Mouse (Mus musculus) embryonic facial prominence, embryonic 12.5 days (tissue): ENCODE data around the gene Draxin. TPM values are rescaled to one million over a fixed set of nuclear protein-coding genes. Genes with fewer than 3 reads are reported as not detected.
"Not testable (repeated sequence)": the region's sequence is repeated elsewhere in the genome, so short reads cannot be mapped to it uniquely, and the experiment has no call there.

ENCODE experiments used
- ATAC-seq: fragments of 200-750 bp; cut with Nextera tagmentation; 2 replicates; pipeline ENCODE4 v1.8.0; 2017; ENCODE audit not compliant: insufficient number of reproducible peaks, insufficient read depth, low FRiP score, low TSS enrichment
- H3K27ac ChIP-seq: fragments of 300-500 bp; sonication (generic); 2 replicates; pipeline ENCODE4 v1.5.1; 2016; ENCODE audit warnings: mild to moderate bottlenecking
- H3K27me3 ChIP-seq: fragments of 300-500 bp; sonication (generic); 2 replicates; pipeline ENCODE4 v1.6.1; 2016; ENCODE audit warnings: mild to moderate bottlenecking, moderate library complexity
- H3K36me3 ChIP-seq: fragments of 300-500 bp; sonication (generic); 2 replicates; pipeline ENCODE4 v1.6.1; 2016; ENCODE audit warnings: mild to moderate bottlenecking
- H3K4me1 ChIP-seq: fragments of 300-500 bp; sonication (generic); 2 replicates; pipeline ENCODE4 v1.6.1; 2016
- H3K4me2 ChIP-seq: fragments of 300-500 bp; sonication (generic); replicated peaks from 2 replicates; pipeline ENCODE4 v1.6.1; 2016; ENCODE audit warnings: mild to moderate bottlenecking, moderate library complexity
- H3K4me3 ChIP-seq: fragments of 300-500 bp; sonication (generic); 2 replicates; pipeline ENCODE4 v1.5.1; 2016; ENCODE audit warnings: mild to moderate bottlenecking
- H3K9ac ChIP-seq: fragments of 300-500 bp; sonication (generic); 2 replicates; pipeline ENCODE4 v1.6.1; 2016; ENCODE audit warnings: mild to moderate bottlenecking, moderate library complexity
- H3K9me3 ChIP-seq: fragments of 300-500 bp; sonication (generic); 2 replicates; pipeline ENCODE4 v1.6.1; 2016; ENCODE audit warnings: mild to moderate bottlenecking, moderate library complexity
- WGBS: fragments of 180-500 bp; shearing (Covaris S2); methylation state at CpG from one replicate; pipeline ENCODE4 v1.1.7; 2016; 5-methylcytosine and 5-hydroxymethylcytosine counted together
- polyA plus RNA-seq: library from polyadenylated mRNA; unstranded; fragments of >200 nt; fragmentation: Nextera tagmentation; extraction: Ambion mirVana; gene quantifications from 2 replicates; pipeline ENCODE4 v1.2.1, GENCODE M21; 2016

Gene Draxin
- polyA plus RNA-seq, 1 experiment from 2014 or later = 1.7 TPM

GRCm38 (mm10) chr4:148128672-148129071 is 1.8 kb downstream of the Draxin start:
- H3K27me3 ChIP-seq = peaks cover 28% of the 10 kb centered on the region
- no peak overlapping the region for H3K4me2 ChIP-seq
- peaks cover 6% of the 10 kb centered on the region; the same call in 1 of the 2 replicates for H3K4me1 ChIP-seq
- H3K9ac ChIP-seq = no peak overlapping the region
- H3K4me3 ChIP-seq = no peak overlapping the region
- H3K27ac ChIP-seq = no peak overlapping the region
- WGBS = 75% methylated on average over 2 of the region's 2 CpGs
- ATAC-seq = no peak
- no peaks in the 10 kb centered on the region for H3K36me3 ChIP-seq
- H3K9me3 ChIP-seq = no peaks in the 10 kb centered on the region

DNA sequence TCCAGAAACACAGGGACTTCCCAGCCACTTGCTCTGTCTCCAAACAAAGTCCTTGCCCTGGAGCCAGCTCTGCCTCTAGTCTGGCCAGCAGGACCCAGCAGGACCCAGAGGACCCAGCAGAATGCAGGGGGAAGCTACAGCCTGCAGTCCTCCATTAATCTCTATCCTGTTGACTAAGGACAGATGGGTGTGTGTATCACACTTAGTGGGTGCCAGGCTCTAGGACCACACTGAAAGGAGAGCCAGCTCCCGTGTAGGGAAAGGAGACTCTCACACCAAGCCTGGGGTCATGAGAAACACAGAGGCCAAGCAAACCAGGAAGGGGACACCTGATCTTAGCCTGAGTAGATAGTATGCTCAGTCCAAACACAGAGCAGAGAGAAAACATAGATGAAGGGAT is 2.3 kb downstream of the Draxin start:
- WGBS = 57% methylated on average over 1 of the region's 1 CpGs
- Histone ChIP-seq H3K27ac (no peak overlapping the region), H3K36me3 (no peaks in the 10 kb centered on the region), H3K9me3 (no peaks in the 10 kb centered on the region), H3K4me2 (no peak overlapping the region), H3K9ac (no peak overlapping the region), H3K27me3 (peaks cover 28% of the 10 kb centered on the region), H3K4me3 (no peak overlapping the region), H3K4me1 (peaks cover 6% of the 10 kb centered on the region; the same call in 1 of the 2 replicates)
- no peak for ATAC-seq

DNA sequence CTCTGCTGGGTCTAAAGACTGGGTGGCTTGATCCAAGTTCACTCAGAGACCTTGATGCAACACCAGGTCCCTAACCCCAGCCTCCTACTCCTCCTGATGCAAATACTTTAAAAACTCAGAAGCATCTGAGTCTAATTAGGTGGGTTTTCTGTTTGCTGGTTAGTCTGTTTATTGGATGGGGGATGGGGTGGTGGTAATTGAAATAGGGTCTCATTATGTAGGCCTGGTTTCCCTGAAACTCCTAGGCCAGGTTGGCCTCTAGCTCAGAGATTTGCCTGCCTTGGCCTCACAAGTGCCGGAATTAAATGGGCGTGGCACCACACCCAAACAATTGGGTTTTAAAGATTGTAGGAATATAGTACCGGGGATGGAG is 7.8 kb downstream of the Draxin start:
- no peak overlapping the region for H3K4me2 ChIP-seq
- no peak overlapping the region for H3K4me3 ChIP-seq
- no peaks in the 10 kb centered on the region for H3K27me3 ChIP-seq
- ATAC-seq = no peak
- 59% methylated on average over 3 of the region's 3 CpGs for WGBS
- H3K4me1 ChIP-seq = peaks cover 8% of the 10 kb centered on the region
- H3K9ac ChIP-seq = no peak overlapping the region
- H3K9me3 ChIP-seq = no peaks in the 10 kb centered on the region
- peak overlapping the region; percentile 60 for H3K27ac ChIP-seq
- no peaks in the 10 kb centered on the region for H3K36me3 ChIP-seq

DNA sequence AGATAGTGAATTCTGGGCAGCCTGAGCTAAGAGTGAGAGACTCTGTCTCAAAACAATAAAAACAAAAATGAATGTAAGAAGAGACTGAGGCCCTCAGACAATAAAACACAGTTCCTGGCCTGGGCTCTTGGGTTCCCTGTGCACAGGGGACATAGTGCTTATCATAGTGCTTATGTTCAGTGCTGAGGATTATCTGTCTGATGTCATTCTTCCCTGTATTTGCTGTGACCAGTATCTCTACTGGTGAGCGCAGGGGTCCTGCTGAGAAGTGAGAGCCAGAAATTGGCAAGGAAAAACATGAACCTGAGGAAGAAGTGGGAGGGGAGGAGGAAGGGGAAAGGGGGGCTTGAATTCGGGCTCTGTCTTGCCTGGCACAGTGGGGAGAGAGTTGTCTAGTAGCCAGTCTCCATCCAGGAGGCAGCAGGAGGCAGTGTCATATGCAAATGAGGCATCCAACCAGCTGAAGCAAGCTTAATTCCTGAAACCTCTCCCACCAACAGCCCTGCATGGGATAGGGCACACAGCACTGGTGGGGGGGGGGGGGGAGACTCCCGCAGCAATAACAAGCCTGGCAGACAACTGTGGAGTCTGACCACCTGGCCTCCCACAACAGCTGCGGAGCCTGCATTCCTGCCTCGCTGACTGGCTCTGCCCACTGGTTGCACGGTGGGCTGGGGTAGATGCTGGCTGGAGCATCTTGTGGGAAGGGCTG is 8.4 kb downstream of the Draxin start:
- Histone ChIP-seq H3K4me2 (no peak overlapping the region), H3K27ac (peak overlapping the region; percentile 60), H3K4me1 (peaks cover 8% of the 10 kb centered on the region), H3K27me3 (no peaks in the 10 kb centered on the region), H3K9ac (no peak overlapping the region), H3K36me3 (no peaks in the 10 kb centered on the region), H3K4me3 (no peak overlapping the region), H3K9me3 (no peaks in the 10 kb centered on the region)
- WGBS = 7% methylated on average over 6 of the region's 6 CpGs
- ATAC-seq = peak; percentile 67

- H3K27ac ChIP-seq = no peak overlapping the region
Observed at GRCm38 (mm10) chr4:148121362-148121761, 9.1 kb downstream of the Draxin start.

GRCm38 (mm10) chr4:148120555-148120954 is 9.9 kb downstream of the Draxin start:
- Histone ChIP-seq H3K4me3 (no peak overlapping the region), H3K9me3 (no peaks in the 10 kb centered on the region), H3K9ac (no peak overlapping the region), H3K27me3 (no peaks in the 10 kb centered on the region), H3K27ac (no peak overlapping the region), H3K4me1 (peaks cover 10% of the 10 kb centered on the region), H3K4me2 (no peak overlapping the region), H3K36me3 (no peaks in the 10 kb centered on the region)
- no peak for ATAC-seq
- WGBS = 75% methylated on average over 9 of the region's 9 CpGs

More at GRCm38 (mm10) chr4:148121362-148121761, 9.1 kb downstream of the Draxin start:
- no peak for ATAC-seq
- Histone ChIP-seq H3K4me3 (no peak overlapping the region), H3K4me1 (peaks cover 8% of the 10 kb centered on the region), H3K9me3 (no peaks in the 10 kb centered on the region), H3K4me2 (no peak overlapping the region), H3K36me3 (no peaks in the 10 kb centered on the region), H3K9ac (no peak overlapping the region), H3K27me3 (no peaks in the 10 kb centered on the region)
- WGBS = 85% methylated on average over 4 of the region's 4 CpGs

DNA sequence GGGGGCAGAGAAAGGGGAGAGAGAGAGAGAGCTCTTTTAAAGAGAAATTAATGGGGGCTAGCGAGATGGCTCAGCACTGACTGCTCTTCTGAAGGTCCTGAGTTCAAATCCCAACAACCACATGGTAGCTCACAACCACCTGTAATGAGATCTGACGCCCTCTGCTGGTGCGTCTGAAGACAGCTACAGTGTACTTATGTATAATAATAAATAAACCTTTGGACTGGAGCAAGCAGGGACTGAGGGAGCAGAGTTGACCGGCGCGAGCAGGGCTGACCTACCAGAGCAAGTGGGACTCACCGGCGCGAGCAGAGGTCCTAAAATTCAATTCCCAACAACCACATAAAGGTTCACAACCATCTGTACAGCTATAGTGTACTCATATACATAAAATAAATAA is 10.9 kb downstream of the Draxin start:
- H3K36me3 ChIP-seq, H3K27ac ChIP-seq, H3K9ac ChIP-seq, ATAC-seq, H3K4me2 ChIP-seq, H3K4me3 ChIP-seq, H3K27me3 ChIP-seq, H3K9me3 ChIP-seq: not testable (repeated sequence)
- 86% methylated on average over 9 of the region's 9 CpGs for WGBS
- H3K4me1 ChIP-seq = peaks cover 14% of the 10 kb centered on the region

DNA sequence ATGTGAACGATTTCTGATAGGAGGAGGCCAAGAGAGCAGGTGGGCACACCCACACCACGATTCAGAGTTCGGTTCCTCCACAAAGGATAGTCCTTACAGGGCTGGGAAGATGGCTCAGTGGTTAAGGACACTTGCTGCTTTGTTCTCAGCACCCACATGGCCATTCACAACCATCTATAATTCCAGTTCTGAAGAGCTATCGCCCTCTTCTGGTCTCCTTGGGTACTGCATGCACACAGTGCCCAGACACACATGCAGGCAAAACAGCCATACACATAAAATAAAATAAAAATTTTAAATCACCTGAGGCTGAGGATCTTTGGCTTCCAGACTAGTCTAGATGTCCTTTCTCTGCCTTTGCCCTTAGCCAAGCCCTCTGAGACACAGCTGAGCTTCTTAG is 13.1 kb downstream of the Draxin start:
- Histone ChIP-seq H3K4me3 (no peak overlapping the region), H3K4me2 (no peak overlapping the region), H3K4me1 (peaks cover 10% of the 10 kb centered on the region), H3K9me3 (no peaks in the 10 kb centered on the region), H3K36me3 (no peaks in the 10 kb centered on the region), H3K27me3 (no peaks in the 10 kb centered on the region), H3K27ac (no peak overlapping the region), H3K9ac (no peak overlapping the region)
- no peak for ATAC-seq
- WGBS = 80% methylated on average over 4 of the region's 4 CpGs

DNA sequence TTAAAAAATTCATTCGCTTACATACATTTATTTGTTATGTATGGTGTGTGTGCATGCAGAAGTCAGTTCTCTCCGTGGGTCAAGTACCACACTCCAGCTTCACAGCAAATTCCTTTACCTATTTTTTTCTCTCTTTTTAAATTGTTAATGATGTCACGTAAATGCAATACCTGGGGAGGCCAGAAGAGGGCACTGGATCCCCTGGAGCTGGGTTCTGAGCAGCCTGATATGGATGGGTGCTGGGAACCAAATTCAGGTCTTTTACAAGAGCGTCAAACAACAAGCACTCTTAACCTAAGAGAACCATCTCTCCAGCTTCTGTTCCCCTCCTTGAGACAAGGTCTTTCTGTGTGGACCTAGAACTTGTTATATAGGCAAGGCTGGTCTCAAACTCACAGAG is 13.8 kb downstream of the Draxin start:
- 72% methylated on average over 4 of the region's 4 CpGs for WGBS
- no peak for ATAC-seq

DNA sequence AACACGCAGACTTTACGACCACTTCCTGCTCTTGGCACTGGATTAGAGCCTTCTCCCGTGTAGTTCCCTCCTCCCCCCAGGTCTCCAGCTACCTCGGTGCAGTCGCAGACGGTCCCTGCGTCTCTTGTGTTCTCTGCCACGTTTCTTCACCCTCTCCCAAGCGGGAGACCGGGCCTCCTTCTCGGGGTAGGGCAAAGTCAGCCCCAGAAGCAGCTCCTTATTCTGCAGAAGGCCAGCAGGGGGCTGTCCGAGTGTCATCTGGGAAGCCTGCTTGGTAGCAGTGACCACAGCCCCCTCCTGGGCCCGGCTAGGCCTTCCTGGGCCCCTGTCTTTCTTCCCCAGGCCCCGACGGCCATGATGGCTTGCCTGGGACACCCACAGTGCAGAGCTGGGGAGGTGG is 15.0 kb downstream of the Draxin start:
- H3K4me3 ChIP-seq = no peak overlapping the region
- no peak overlapping the region for H3K27ac ChIP-seq
- peak overlapping the region; percentile 24 for H3K9ac ChIP-seq
- H3K4me2 ChIP-seq = peak overlapping the region; percentile 2; the same call in 1 of the 2 replicates
- no peak for ATAC-seq
- H3K9me3 ChIP-seq = no peaks in the 10 kb centered on the region
- 0 out of 2 replicates have a peak, but pooled peaks cover 6% of the 10 kb centered on the region for H3K4me1 ChIP-seq
- 4% methylated on average over 15 of the region's 15 CpGs for WGBS
- no peaks in the 10 kb centered on the region for H3K27me3 ChIP-seq
- no peaks in the 10 kb centered on the region for H3K36me3 ChIP-seq

More for the DNA sequence above, 13.8 kb downstream of the Draxin start:
- no peak overlapping the region for H3K27ac ChIP-seq
- H3K4me1 ChIP-seq = 0 out of 2 replicates have a peak, but pooled peaks cover 6% of the 10 kb centered on the region
- no peak overlapping the region for H3K4me2 ChIP-seq
- H3K9me3 ChIP-seq = no peaks in the 10 kb centered on the region
- no peaks in the 10 kb centered on the region for H3K27me3 ChIP-seq
- H3K4me3 ChIP-seq = no peak overlapping the region
- no peaks in the 10 kb centered on the region for H3K36me3 ChIP-seq
- H3K9ac ChIP-seq = no peak overlapping the region

- Histone ChIP-seq H3K9me3 (no peaks in the 10 kb centered on the region), H3K27ac (no peak overlapping the region), H3K36me3 (no peaks in the 10 kb centered on the region), H3K9ac (0 out of 2 replicates have a peak overlapping the region, but pooled peaks have one; percentile 24), H3K4me1 (0 out of 2 replicates have a peak, but pooled peaks cover 6% of the 10 kb centered on the region), H3K27me3 (no peaks in the 10 kb centered on the region), H3K4me3 (no peak overlapping the region), H3K4me2 (peak overlapping the region; percentile 14; the same call in 1 of the 2 replicates)
- WGBS = 7% methylated on average over 15 of the region's 15 CpGs
- ATAC-seq = peak; percentile 25; the same call in 1 of the 2 replicates
Observed at GRCm38 (mm10) chr4:148114758-148115391, 15.6 kb downstream of the Draxin start.

- H3K27me3 ChIP-seq = no peaks in the 10 kb centered on the region; the same call in 1 of the 2 replicates
- no peaks in the 10 kb centered on the region for H3K9me3 ChIP-seq
- H3K36me3 ChIP-seq = no peaks in the 10 kb centered on the region
- H3K4me3 ChIP-seq = no peak overlapping the region
- ATAC-seq = no peak
- H3K4me2 ChIP-seq = no peak overlapping the region
- WGBS = 80% methylated on average over 12 of the region's 12 CpGs
- H3K9ac ChIP-seq = no peak overlapping the region
- H3K27ac ChIP-seq = no peak overlapping the region
- H3K4me1 ChIP-seq = 0 out of 2 replicates have a peak, but pooled peaks cover 10% of the 10 kb centered on the region
Observed at GRCm38 (mm10) chr4:148112519-148112918, 18.0 kb downstream of the Draxin start.
